Mouse (Mus musculus) forebrain, embryonic 14.5 days (tissue): ENCODE measurements at regions not wholly inside any gene's neighbourhood (a gene's known extent, or its start where the extent isn't known, plus 50 kb on each side); places are given as distances from the start of the nearest gene placed in this dataset.
"Not testable (repeated sequence)": the region's sequence is repeated elsewhere in the genome, so short reads cannot be mapped to it uniquely, and the experiment has no call there.

Experiments
- ATAC-seq: fragments of 200-750 bp; cut with Nextera tagmentation; 2 replicates; pipeline ENCODE4 v1.8.0; 2017; ENCODE audit warnings: mild to moderate bottlenecking, moderate library complexity
- DNase-seq: peaks from one replicate; pipeline ENCODE4 v3.0.0-alpha.2; 2015; ENCODE audit warnings: low spot score
- H3K27ac ChIP-seq: fragments of 300-500 bp; sonication (generic); 2 replicates; pipeline ENCODE4 v1.5.1; 2014; ENCODE audit warnings: low read depth, mild to moderate bottlenecking, control low read depth, low read length, moderate library complexity
- H3K27me3 ChIP-seq: fragments of 300-500 bp; sonication (generic); replicated peaks from 2 replicates; pipeline ENCODE4 v1.6.1; 2014; ENCODE audit warnings: low read length, control low read depth, mixed read lengths; ENCODE audit not compliant: control insufficient read depth, insufficient read depth
- H3K36me3 ChIP-seq: fragments of 300-500 bp; sonication (generic); 2 replicates; pipeline ENCODE4 v1.6.1; 2014; ENCODE audit warnings: low read length, control low read depth; ENCODE audit not compliant: control insufficient read depth, insufficient read depth
- H3K4me1 ChIP-seq: fragments of 300-500 bp; sonication (generic); 2 replicates; pipeline ENCODE4 v1.6.1; 2014; ENCODE audit warnings: antibody characterized with exemption, low read length, control low read depth; ENCODE audit not compliant: control insufficient read depth, insufficient read depth
- H3K4me2 ChIP-seq: fragments of 300-500 bp; sonication (generic); 2 replicates; pipeline ENCODE4 v1.6.1; 2014; ENCODE audit warnings: mild to moderate bottlenecking, control low read depth, low read length
- H3K4me3 ChIP-seq: fragments of 300-500 bp; sonication (generic); 2 replicates; pipeline ENCODE4 v1.5.1; 2014; ENCODE audit warnings: low read depth, low read length, control low read depth
- H3K9ac ChIP-seq: fragments of 300-500 bp; sonication (generic); 2 replicates; pipeline ENCODE4 v1.6.1; 2014; ENCODE audit warnings: mild to moderate bottlenecking, low read length, control low read depth, moderate library complexity
- H3K9me3 ChIP-seq: fragments of 300-500 bp; sonication (generic); replicated peaks from 2 replicates; pipeline ENCODE4 v1.6.1; 2016; ENCODE audit warnings: low read length, control low read depth, mixed read lengths; ENCODE audit not compliant: control insufficient read depth
- WGBS: fragments of 180-500 bp; shearing (Covaris S2); extraction: QIAGEN DNeasy Blood & Tissue Kit; methylation state at CpG from one replicate; pipeline ENCODE4 v1.1.7; 2014; 5-methylcytosine and 5-hydroxymethylcytosine counted together

DNA sequence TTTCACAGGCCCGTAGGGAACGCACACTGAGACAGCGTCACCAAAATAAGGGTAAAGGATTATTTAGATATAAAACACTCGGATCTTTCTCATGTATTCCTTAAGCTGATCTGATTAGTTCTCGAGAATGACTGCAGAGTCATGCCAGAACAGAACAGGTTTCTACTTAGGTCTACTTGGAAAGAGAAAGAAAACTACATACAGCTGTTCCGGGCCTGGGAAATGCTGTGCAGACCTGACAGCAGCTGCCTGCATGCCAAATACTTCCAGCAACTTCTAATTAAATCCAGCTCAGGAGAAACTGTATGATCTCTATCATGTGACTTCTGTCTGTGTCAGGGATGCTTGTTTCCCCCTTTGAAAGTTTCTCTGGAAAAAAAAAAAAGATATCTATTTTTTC, 193.8 kb upstream of the Fbxl7 start:
- Histone ChIP-seq H3K4me2 (no peak overlapping the region), H3K9me3 (no peaks in the 10 kb centered on the region), H3K36me3 (no peaks in the 10 kb centered on the region), H3K27ac (no peak overlapping the region), H3K9ac (no peak overlapping the region), H3K4me1 (no peaks in the 10 kb centered on the region), H3K4me3 (no peak overlapping the region), H3K27me3 (no peaks in the 10 kb centered on the region)
- 81% methylated on average over 6 of the region's 6 CpGs for WGBS
- DNase-seq: no peak
- no peak for ATAC-seq

DNA sequence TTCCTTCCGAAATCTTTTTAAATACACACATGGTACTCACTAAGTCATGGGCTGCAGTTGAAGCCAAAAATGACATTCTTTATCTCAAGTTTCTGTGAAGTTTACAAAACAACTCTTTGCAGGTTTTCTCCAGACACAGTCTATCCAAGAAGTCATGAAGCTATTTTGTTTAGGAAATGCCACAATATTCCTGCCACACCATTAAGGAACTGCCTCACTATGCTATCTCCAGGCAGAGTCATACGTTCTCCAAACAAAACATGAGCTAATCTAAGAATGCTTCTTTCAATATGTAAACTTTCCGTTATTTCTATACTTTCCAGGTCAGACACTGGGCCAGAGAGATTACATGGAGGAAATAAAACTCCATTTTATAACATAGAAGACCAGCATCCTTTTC, 198.7 kb upstream of the Fbxl7 start:
- Histone ChIP-seq H3K9me3 (no peaks in the 10 kb centered on the region), H3K4me1 (no peaks in the 10 kb centered on the region), H3K4me2 (no peak overlapping the region), H3K27me3 (no peaks in the 10 kb centered on the region), H3K9ac (no peak overlapping the region), H3K27ac (no peak overlapping the region), H3K36me3 (no peaks in the 10 kb centered on the region), H3K4me3 (no peak overlapping the region)
- ATAC-seq: no peak
- DNase-seq: no peak
- WGBS: 90% methylated on average over 3 of the region's 3 CpGs

DNA sequence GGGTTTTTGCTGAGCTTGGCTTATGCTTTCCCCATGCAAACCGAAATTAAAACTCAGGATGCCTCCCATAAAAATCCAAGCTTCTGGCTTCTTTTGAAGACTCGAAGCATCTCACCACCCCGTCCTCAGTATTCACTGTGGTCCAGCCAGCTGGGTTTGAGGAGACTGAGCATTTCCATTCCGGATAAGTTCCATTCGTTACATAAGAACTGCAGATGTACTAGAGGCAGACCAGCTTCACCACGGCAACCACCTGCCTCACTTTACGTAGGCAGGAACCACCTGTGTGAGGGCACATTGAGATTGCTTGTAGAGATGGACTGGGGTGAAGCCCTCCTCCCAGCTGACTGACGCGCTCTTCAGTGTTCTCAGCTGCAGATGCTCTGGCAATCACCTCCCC, 199.9 kb upstream of the Fbxl7 start:
- H3K4me1 ChIP-seq: no peaks in the 10 kb centered on the region
- H3K36me3 ChIP-seq: no peaks in the 10 kb centered on the region
- no peaks in the 10 kb centered on the region for H3K27me3 ChIP-seq
- WGBS: 94% methylated on average over 9 of the region's 9 CpGs
- no peak overlapping the region for H3K27ac ChIP-seq
- H3K9me3 ChIP-seq: no peaks in the 10 kb centered on the region
- no peak overlapping the region for H3K9ac ChIP-seq
- no peak overlapping the region for H3K4me2 ChIP-seq
- ATAC-seq: no peak
- H3K4me3 ChIP-seq: no peak overlapping the region
- DNase-seq: no peak

DNA sequence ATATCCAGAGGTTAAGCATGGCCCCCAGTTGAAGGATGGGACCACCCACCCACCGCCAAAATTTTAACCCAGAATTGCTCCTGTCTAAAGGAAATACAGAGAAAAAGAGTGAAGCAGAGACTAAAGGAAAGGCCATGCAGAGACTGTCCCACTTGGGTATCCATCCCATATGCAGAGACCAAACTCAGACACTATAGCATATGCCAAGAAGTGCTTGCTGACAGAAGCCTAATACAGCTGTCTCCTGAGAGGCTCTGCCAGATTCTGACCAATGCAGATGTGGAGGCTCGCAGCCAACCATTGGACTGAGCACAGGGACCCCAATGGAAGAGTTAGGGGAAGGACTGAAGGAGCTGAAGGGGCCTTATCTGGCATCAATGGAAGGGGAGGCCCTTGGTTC, 206.2 kb upstream of the Fbxl7 start:
- not testable (repeated sequence) for ATAC-seq, H3K4me1 ChIP-seq, H3K4me3 ChIP-seq, H3K27me3 ChIP-seq, H3K4me2 ChIP-seq, H3K9ac ChIP-seq, H3K9me3 ChIP-seq, H3K27ac ChIP-seq, DNase-seq, H3K36me3 ChIP-seq
- WGBS: 82% methylated on average over 2 of the region's 2 CpGs

DNA sequence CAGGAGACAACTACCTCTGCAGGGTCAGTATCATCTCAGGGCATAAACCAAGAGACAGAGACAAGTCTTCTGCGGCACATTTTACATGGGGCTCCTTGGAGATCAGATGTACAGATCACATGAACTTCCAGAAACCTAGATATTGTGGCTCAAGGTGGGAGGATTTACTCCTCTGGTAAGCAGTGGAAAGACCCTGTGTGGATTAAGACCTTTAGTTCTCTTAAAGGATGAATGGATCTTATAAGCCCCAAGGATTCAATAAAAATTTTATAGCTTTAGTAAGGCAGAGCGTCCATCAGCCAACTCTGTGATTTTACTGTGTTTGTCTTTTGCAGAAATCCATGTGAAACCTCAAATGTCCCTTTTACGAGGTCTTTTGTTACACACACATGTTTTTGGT, 213.8 kb upstream of the Fbxl7 start:
- WGBS: 92% methylated on average over 3 of the region's 3 CpGs
- no peak overlapping the region for H3K4me3 ChIP-seq
- H3K9me3 ChIP-seq: no peaks in the 10 kb centered on the region
- H3K36me3 ChIP-seq: no peaks in the 10 kb centered on the region
- DNase-seq: no peak
- no peaks in the 10 kb centered on the region for H3K27me3 ChIP-seq
- no peak for ATAC-seq
- no peaks in the 10 kb centered on the region for H3K4me1 ChIP-seq
- no peak overlapping the region for H3K9ac ChIP-seq
- no peak overlapping the region for H3K27ac ChIP-seq
- H3K4me2 ChIP-seq: no peak overlapping the region

DNA sequence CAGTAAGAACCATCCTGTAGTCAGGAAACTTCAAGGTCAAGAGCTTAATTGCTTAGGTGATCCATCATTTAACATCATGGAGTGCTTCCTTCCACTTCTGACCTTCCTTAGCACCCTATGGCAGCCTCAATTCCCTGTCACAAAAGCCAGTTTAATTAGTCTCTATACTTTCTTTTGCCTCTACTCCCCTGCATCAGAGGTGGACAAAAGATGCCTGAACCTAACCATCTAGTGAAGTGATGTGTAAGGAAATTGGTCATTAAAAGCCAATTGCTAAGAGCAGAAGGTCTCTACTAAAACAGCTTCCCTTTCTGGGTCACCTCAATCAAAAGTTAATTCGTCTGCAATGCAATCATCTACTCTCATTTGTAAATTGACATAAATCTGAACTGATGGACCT, 234.3 kb upstream of the Fbxl7 start:
- Histone ChIP-seq H3K4me2 (no peak overlapping the region), H3K27ac (no peak overlapping the region), H3K4me1 (no peaks in the 10 kb centered on the region), H3K4me3 (no peak overlapping the region), H3K9ac (no peak overlapping the region), H3K36me3 (no peaks in the 10 kb centered on the region), H3K27me3 (no peaks in the 10 kb centered on the region), H3K9me3 (no peaks in the 10 kb centered on the region)
- ATAC-seq (no peak), DNase-seq (no peak)
- WGBS: 29% methylated on average over 1 of the region's 1 CpGs

DNA sequence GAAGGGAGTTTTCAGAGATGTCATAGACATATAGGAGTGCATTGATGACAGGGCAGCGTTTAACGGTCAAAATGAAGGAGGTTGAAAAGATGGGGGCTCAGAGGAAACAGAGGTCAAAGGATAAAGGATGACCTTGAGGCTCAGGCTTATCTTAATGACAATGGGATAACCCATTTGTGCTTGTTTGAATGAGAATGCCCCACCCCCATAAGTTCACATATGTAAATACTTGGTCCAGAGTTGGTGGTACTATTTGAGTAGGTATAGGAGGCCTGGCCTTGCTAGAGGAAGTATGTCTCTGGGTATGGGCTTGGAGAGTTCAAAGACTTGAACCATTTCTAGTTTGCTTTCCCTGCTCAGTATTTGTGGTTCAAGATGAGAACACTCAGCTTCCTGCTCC, 237.4 kb upstream of the Fbxl7 start:
- Histone ChIP-seq H3K9ac (no peak overlapping the region), H3K4me1 (no peaks in the 10 kb centered on the region), H3K9me3 (no peaks in the 10 kb centered on the region), H3K27me3 (no peaks in the 10 kb centered on the region), H3K36me3 (no peaks in the 10 kb centered on the region), H3K4me3 (no peak overlapping the region), H3K27ac (no peak overlapping the region), H3K4me2 (no peak overlapping the region)
- ATAC-seq (no peak), DNase-seq (no peak)
- WGBS: 85% methylated on average over 2 of the region's 2 CpGs

DNA sequence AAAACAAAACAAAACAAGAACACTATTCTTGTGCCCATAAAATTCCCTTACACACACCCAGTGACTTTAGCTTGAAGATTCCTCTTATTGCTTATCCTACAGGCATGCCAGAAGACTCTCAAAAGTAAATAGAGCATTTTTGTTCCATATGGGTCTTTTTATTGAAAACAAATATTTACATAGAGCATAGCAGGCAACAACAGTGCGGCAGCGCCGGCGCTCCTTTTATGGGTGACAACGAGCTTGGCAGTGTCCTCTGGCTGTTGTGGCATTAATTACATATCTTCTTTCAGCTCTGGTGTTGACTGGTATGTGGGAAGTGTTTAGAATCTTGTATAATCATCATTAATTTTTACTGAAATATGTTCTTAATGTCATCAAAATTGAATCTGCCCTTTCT, 242.2 kb upstream of the Fbxl7 start:
- no peak overlapping the region for H3K4me2 ChIP-seq
- H3K9ac ChIP-seq: no peak overlapping the region
- H3K36me3 ChIP-seq: no peaks in the 10 kb centered on the region
- H3K27ac ChIP-seq: no peak overlapping the region
- WGBS: 71% methylated on average over 5 of the region's 5 CpGs
- H3K4me1 ChIP-seq: no peaks in the 10 kb centered on the region
- no peaks in the 10 kb centered on the region for H3K9me3 ChIP-seq
- peak; percentile 13 for DNase-seq
- no peak overlapping the region for H3K4me3 ChIP-seq
- no peaks in the 10 kb centered on the region for H3K27me3 ChIP-seq
- no peak for ATAC-seq

DNA sequence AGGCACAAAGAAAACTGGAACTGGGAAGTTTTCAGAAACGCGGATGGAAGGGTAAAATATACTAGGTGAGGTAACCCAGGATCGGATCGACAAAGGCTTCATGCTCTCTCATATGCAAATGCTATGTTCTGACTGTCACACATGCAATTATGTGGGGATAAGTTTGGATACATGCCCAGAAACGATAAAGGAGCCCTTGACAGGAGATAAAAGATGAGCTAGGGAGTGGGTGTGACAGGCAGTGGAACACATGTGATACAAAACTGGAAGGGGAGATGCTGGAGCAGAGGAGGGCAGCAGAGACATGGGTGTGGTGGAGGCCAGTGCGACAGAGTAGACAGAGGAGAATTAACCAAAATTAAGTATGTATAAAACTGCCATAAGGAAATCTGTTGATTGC, 250.5 kb upstream of the Fbxl7 start:
- H3K4me1 ChIP-seq: no peaks in the 10 kb centered on the region
- ATAC-seq (peak; percentile 89; the same call in 1 of the 2 replicates), DNase-seq (peak; percentile 76)
- H3K9ac ChIP-seq: no peak overlapping the region
- no peak overlapping the region for H3K27ac ChIP-seq
- 33% methylated on average over 6 of the region's 6 CpGs for WGBS
- no peaks in the 10 kb centered on the region for H3K36me3 ChIP-seq
- H3K4me3 ChIP-seq: no peak overlapping the region
- H3K27me3 ChIP-seq: no peaks in the 10 kb centered on the region
- H3K9me3 ChIP-seq: no peaks in the 10 kb centered on the region
- H3K4me2 ChIP-seq: no peak overlapping the region

DNA sequence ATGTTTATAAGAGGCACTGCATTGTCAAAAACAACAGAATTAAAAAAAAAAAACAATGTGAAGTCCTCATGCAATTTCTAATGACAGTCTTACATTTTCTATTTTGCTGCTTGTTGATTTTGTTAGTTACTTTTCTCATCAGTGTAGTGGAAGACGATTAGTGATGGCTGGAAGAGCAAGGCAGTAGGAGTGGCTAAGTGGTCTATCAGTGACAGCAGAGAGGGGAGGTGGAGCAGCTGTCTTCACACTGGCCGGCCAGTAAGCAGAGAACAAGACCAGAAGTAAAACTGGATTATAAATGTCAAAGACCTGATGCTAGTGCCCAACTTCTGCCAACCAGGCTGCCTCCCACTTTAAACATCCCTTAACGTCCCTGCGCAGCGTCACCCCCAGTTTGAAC, 265.6 kb upstream of the Fbxl7 start:
- no peak overlapping the region for H3K4me2 ChIP-seq
- no peak overlapping the region for H3K4me3 ChIP-seq
- DNase-seq (no peak), ATAC-seq (no peak)
- no peak overlapping the region for H3K27ac ChIP-seq
- no peaks in the 10 kb centered on the region for H3K9me3 ChIP-seq
- H3K36me3 ChIP-seq: no peaks in the 10 kb centered on the region
- 74% methylated on average over 5 of the region's 5 CpGs for WGBS
- no peak overlapping the region for H3K9ac ChIP-seq
- H3K27me3 ChIP-seq: no peaks in the 10 kb centered on the region
- no peaks in the 10 kb centered on the region for H3K4me1 ChIP-seq
